Mouse (Mus musculus) thymus, postnatal 0 days (tissue): ENCODE measurements around the gene Palm2. TPM values are rescaled to one million over a fixed set of nuclear protein-coding genes. Genes with fewer than 3 reads are reported as not detected.
A peak's percentile ranks its signal among the peaks of the same experiment; 100 is the strongest.
"Not testable (repeated sequence)": the region's sequence is repeated elsewhere in the genome, so short reads cannot be mapped to it uniquely, and the experiment has no call there.

Source experiments
- DNase-seq: peaks from one replicate; pipeline ENCODE4 v3.0.0-alpha.2; 2015; ENCODE audit warnings: low spot score
- polyA plus RNA-seq: library from polyadenylated mRNA; unstranded; fragments of >200 nt; fragmentation: Nextera tagmentation; extraction: Ambion mirVana; gene quantifications from 2 replicates; pipeline ENCODE4 v1.2.1, GENCODE M21; 2015

The Palm2 gene
- 0.22 TPM in 2 replicates for polyA plus RNA-seq

GRCm38 (mm10) chr4:57433941-57434704, at the start of gene Palm2:
Palm2 (plus strand) TSS chr4:57434247.
- peak; percentile 30 for DNase-seq

GRCm38 (mm10) chr4:57384355-57384754, 49.7 kb upstream of the Palm2 start:
- no peak for DNase-seq

- DNase-seq = no peak
Observed at GRCm38 (mm10) chr4:57391103-57391502, 42.9 kb upstream of the Palm2 start.

- no peak for DNase-seq
Observed at GRCm38 (mm10) chr4:57396414-57396813, 37.6 kb upstream of the Palm2 start.

GRCm38 (mm10) chr4:57412385-57412784, 21.7 kb upstream of the Palm2 start:
- DNase-seq = not testable (repeated sequence)

GRCm38 (mm10) chr4:57413016-57413415, 21.0 kb upstream of the Palm2 start:
- no peak for DNase-seq

GRCm38 (mm10) chr4:57413670-57414069, 20.4 kb upstream of the Palm2 start:
- not testable (repeated sequence) for DNase-seq

- no peak for DNase-seq
Observed at GRCm38 (mm10) chr4:57424011-57424410, 10.0 kb upstream of the Palm2 start.

- no peak for DNase-seq
Observed at GRCm38 (mm10) chr4:57428317-57428716, 5.7 kb upstream of the Palm2 start.

- DNase-seq = no peak
Observed at GRCm38 (mm10) chr4:57434705-57435360, 786 bp downstream of the Palm2 start.

GRCm38 (mm10) chr4:57436286-57436685, 2.2 kb downstream of the Palm2 start:
- DNase-seq = no peak

- no peak for DNase-seq
Observed at GRCm38 (mm10) chr4:57446082-57446481, 12.0 kb downstream of the Palm2 start.

GRCm38 (mm10) chr4:57446854-57447444, 12.9 kb downstream of the Palm2 start:
- DNase-seq = no peak

GRCm38 (mm10) chr4:57451896-57452295, 17.8 kb downstream of the Palm2 start:
- DNase-seq = peak; percentile 30

- no peak for DNase-seq
Observed at GRCm38 (mm10) chr4:57452661-57453060, 18.6 kb downstream of the Palm2 start.

GRCm38 (mm10) chr4:57462378-57462777, 28.3 kb downstream of the Palm2 start:
- no peak for DNase-seq

- no peak for DNase-seq
Observed at GRCm38 (mm10) chr4:57482435-57482834, 48.4 kb downstream of the Palm2 start.

GRCm38 (mm10) chr4:57486392-57486791, 52.3 kb downstream of the Palm2 start:
- no peak for DNase-seq

GRCm38 (mm10) chr4:57489887-57490286, 55.8 kb downstream of the Palm2 start:
- DNase-seq = no peak

GRCm38 (mm10) chr4:57504792-57505191, 70.7 kb downstream of the Palm2 start:
- no peak for DNase-seq

- no peak for DNase-seq
Observed at GRCm38 (mm10) chr4:57510576-57510975, 76.5 kb downstream of the Palm2 start.

GRCm38 (mm10) chr4:57511734-57512133, 77.7 kb downstream of the Palm2 start:
- no peak for DNase-seq
